Mouse (Mus musculus) hindbrain, embryonic 11.5 days (tissue): ENCODE measurements around the gene Disc1. TPM values are rescaled to one million over a fixed set of nuclear protein-coding genes. Genes with fewer than 3 reads are reported as not detected.

Source experiments
- ATAC-seq: fragments of 200-750 bp; cut with Nextera tagmentation; 2 replicates; pipeline ENCODE4 v1.8.0; 2017; ENCODE audit warnings: mild to moderate bottlenecking, moderate TSS enrichment, moderate library complexity; ENCODE audit not compliant: low FRiP score
- DNase-seq: peaks from one replicate; pipeline ENCODE4 v3.0.0-alpha.2; 2015; ENCODE audit warnings: low spot score
- H3K27ac ChIP-seq: fragments of 300-500 bp; sonication (generic); 2 replicates; pipeline ENCODE4 v1.5.1; 2014; ENCODE audit warnings: mild to moderate bottlenecking, low read depth, low read length
- H3K27me3 ChIP-seq: fragments of 300-500 bp; sonication (generic); 2 replicates; pipeline ENCODE4 v1.6.1; 2014; ENCODE audit warnings: mild to moderate bottlenecking, low read length, moderate library complexity, mixed read lengths; ENCODE audit not compliant: control insufficient read depth, insufficient read depth
- H3K36me3 ChIP-seq: fragments of 300-500 bp; sonication (generic); 2 replicates; pipeline ENCODE4 v1.6.1; 2014; ENCODE audit warnings: mild to moderate bottlenecking, low read length, moderate library complexity, mixed read lengths; ENCODE audit not compliant: control insufficient read depth, insufficient read depth
- H3K4me1 ChIP-seq: fragments of 300-500 bp; sonication (generic); replicated peaks from 2 replicates; pipeline ENCODE4 v1.6.1; 2014; ENCODE audit warnings: low read length, mixed read lengths; ENCODE audit not compliant: control insufficient read depth, insufficient read depth
- H3K4me2 ChIP-seq: fragments of 300-500 bp; sonication (generic); replicated peaks from 2 replicates; pipeline ENCODE4 v1.6.1; 2014; ENCODE audit warnings: mild to moderate bottlenecking, low read depth, low read length
- H3K4me3 ChIP-seq: fragments of 300-500 bp; sonication (generic); 2 replicates; pipeline ENCODE4 v1.5.1; 2014; ENCODE audit warnings: low read depth, low read length
- H3K9ac ChIP-seq: fragments of 300-500 bp; sonication (generic); 2 replicates; pipeline ENCODE4 v1.6.1; 2014; ENCODE audit warnings: low read depth, low read length
- H3K9me3 ChIP-seq: fragments of 300-500 bp; sonication (generic); 2 replicates; pipeline ENCODE4 v1.6.1; 2016; ENCODE audit warnings: low read length; ENCODE audit not compliant: control insufficient read depth
- WGBS: fragments of 180-500 bp; shearing (Covaris S2); extraction: QIAGEN DNeasy Blood & Tissue Kit; methylation state at CpG from one replicate; pipeline ENCODE4 v1.1.7; 2014; 5-methylcytosine and 5-hydroxymethylcytosine counted together
- polyA plus RNA-seq: library from polyadenylated mRNA; unstranded; fragments of >200 nt; fragmentation: Nextera tagmentation; extraction: Ambion mirVana; gene quantifications from 2 replicates; pipeline ENCODE4 v1.2.1, GENCODE M21; 2014

Gene Disc1
- polyA plus RNA-seq, 1 experiment from 2014 or later: 1.6 TPM

DNA sequence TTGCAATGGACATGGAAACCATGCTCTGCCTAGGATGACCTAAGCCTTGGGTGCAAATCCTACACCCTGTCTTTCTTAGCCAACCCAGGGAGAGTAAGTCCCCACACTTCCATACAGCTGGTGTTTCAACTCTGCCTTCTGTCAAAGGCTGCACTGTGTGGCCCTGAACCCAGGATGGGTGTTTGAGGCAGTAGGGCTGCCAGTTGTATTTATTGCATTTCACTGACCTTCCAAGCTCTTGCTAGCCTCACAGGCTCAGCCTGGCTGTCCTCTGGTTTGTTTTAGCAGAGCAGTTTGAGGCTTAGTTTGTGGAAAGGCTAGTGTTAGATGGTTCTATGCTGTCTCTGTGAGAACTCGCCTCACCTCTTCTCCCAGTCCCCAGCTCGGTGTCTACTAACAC is 20.6 kb downstream of the Disc1 start:
- WGBS: 88% methylated on average over 2 of the region's 2 CpGs
- Histone ChIP-seq H3K4me2 (no peak overlapping the region), H3K4me1 (no peaks in the 10 kb centered on the region), H3K9me3 (no peaks in the 10 kb centered on the region), H3K9ac (no peak overlapping the region), H3K27me3 (no peaks in the 10 kb centered on the region), H3K4me3 (no peak overlapping the region), H3K36me3 (no peaks in the 10 kb centered on the region), H3K27ac (no peak overlapping the region)
- DNase-seq (no peak), ATAC-seq (no peak)

DNA sequence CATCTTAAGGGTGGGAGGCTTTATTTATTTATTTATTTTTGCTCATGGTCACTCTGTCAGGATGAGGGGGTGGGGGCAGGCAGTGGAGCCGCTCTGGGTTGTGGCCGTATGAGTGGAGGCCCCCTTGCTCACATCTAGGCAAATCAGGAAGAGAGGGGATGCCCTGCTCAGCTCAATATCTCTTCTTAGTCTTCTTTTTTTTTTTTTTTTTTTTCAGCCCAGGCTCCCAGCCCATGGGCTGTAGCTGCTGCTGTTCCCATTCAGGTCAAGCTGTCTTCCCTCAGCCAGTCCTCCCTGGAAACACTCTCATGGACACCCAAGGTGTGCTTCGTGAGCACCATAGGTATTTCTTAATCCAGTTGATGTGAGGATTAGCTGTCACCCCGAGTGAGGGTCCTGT is 21.4 kb downstream of the Disc1 start:
- Histone ChIP-seq H3K4me3 (no peak overlapping the region), H3K27me3 (no peaks in the 10 kb centered on the region), H3K4me1 (no peaks in the 10 kb centered on the region), H3K36me3 (no peaks in the 10 kb centered on the region), H3K4me2 (no peak overlapping the region), H3K9ac (no peak overlapping the region), H3K27ac (no peak overlapping the region), H3K9me3 (no peaks in the 10 kb centered on the region)
- ATAC-seq: no peak
- 72% methylated on average over 4 of the region's 4 CpGs for WGBS
- DNase-seq: no peak

DNA sequence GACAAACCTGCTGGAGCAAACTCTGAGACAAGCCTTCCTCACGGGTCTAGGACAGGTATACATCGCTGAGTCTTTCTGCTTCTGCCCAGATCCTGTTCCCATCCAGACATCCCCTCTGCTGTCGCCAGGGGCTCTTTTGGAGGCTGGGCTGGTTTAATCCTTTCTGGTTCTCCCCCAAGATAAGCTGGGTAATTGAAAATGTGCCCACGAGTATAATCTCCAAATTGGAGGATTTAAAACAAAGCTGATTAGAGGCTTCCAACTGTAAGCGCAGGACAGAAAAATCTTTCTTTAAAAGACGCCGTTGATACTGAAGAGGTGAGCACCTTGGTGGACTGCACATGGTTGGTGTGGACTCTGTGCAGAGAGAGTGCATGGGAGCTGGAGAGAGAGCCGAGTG is 23.3 kb downstream of the Disc1 start:
- Histone ChIP-seq H3K36me3 (no peaks in the 10 kb centered on the region), H3K9me3 (no peaks in the 10 kb centered on the region), H3K4me3 (no peak overlapping the region), H3K4me2 (no peak overlapping the region), H3K9ac (no peak overlapping the region), H3K4me1 (no peaks in the 10 kb centered on the region), H3K27ac (no peak overlapping the region), H3K27me3 (no peaks in the 10 kb centered on the region)
- 83% methylated on average over 8 of the region's 8 CpGs for WGBS
- DNase-seq: no peak
- no peak for ATAC-seq

DNA sequence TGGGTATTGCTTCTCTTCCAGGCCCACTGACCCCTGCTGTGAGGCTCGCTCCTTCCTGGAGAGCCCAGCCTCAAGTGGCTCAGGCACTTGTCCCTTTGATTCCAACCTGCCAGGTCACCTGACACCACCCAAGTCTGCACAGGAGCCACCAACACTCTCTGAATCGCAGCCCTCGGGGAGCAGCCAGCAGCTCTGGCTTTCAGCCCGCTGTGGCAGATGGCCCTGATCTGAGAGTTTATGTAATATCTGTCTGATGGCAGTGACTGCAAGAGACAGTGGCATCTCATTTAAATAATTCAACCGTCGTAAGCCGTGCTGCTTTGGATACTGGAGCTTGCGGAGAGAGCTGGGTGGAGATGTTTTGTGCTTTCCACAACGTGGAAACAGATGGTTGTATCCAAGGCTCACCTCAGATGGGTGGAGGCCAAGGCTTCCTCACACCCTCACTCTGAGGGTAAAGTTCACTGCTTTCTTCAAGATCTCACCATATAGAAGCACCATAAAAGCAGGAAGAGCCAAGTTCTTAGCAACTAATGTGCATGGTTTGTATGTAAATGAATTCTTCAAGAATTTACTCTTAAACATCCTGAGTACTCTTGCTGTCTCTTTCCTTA is 24.9 kb downstream of the Disc1 start:
- no peak overlapping the region for H3K27ac ChIP-seq
- no peak for DNase-seq
- WGBS: 59% methylated on average over 9 of the region's 9 CpGs

DNA sequence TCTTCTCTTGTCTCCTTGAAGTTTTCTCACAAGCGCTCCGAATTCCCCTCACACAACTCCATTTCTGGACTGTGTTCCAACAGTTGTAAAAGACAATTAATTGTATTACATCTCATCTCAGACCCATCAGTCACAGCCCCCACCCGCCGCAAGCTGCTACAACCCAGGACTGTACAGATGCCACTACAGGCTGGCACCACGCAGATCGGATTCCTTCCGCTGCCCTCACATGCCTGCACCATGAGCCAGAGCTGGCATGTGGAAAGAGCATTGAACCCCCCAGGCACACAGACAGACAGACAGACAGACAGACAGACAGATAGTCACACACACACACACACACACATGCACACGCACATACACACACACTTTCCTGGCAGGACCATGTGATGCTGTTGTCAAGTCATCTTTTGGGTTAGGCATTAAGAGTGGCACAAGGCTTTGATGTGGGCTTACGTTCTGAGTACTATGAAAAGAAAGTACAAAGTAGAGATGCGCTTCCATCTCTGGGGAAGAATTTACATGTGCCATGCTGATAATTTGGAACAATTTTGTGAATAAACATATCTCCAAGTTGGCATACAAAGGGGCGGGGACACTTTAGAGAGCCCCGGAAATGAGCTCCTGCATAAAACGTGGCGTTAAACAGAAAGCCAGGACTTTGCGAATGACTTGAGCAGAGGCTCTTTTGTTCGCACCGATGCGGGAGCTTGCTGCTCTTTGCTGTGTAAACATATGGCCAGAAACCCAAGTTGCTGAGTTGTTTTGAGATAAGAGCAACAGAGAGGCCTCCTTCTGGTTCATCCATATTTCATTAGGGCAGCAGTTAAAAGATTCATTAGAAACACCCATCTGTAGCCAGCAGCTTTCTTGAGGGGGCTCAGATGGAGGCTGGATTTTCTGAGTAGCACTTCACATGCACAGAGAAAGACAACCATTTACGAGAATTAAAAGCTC is 26.7 kb downstream of the Disc1 start:
- Histone ChIP-seq H3K36me3 (no peaks in the 10 kb centered on the region), H3K4me1 (no peaks in the 10 kb centered on the region; the same call in 1 of the 2 replicates), H3K9me3 (no peaks in the 10 kb centered on the region), H3K4me3 (no peak overlapping the region), H3K27me3 (no peaks in the 10 kb centered on the region), H3K4me2 (no peak overlapping the region), H3K27ac (no peak overlapping the region), H3K9ac (no peak overlapping the region)
- WGBS: 75% methylated on average over 19 of the region's 19 CpGs
- ATAC-seq (no peak), DNase-seq (no peak)

More for the DNA sequence above, 24.9 kb downstream of the Disc1 start:
- Histone ChIP-seq H3K9ac (no peak overlapping the region), H3K36me3 (no peaks in the 10 kb centered on the region), H3K4me1 (no peaks in the 10 kb centered on the region; the same call in 1 of the 2 replicates), H3K27me3 (no peaks in the 10 kb centered on the region), H3K4me3 (no peak overlapping the region), H3K4me2 (no peak overlapping the region), H3K9me3 (no peaks in the 10 kb centered on the region)
- no peak for ATAC-seq

DNA sequence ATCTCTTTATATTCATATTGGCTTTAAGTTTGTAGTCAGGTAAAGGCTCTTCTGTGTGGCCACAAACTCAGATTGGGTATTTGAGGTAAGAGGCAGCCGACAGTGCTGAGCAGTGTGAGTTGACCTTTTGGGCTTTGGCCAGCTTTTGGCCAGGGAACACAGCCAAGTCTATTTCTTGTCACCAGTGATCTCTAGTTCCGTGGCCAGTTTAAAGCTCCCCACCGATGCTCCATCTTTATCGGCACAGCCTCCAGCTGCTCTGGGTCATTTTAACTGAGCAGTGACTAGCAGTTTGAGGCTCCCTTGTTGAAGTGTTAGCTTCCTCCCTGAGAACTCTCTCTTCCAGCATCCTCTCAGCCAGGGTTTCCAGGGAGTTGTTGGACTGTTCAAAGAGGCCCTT is 29.8 kb downstream of the Disc1 start:
- 78% methylated on average over 4 of the region's 4 CpGs for WGBS
- ATAC-seq: no peak

DNA sequence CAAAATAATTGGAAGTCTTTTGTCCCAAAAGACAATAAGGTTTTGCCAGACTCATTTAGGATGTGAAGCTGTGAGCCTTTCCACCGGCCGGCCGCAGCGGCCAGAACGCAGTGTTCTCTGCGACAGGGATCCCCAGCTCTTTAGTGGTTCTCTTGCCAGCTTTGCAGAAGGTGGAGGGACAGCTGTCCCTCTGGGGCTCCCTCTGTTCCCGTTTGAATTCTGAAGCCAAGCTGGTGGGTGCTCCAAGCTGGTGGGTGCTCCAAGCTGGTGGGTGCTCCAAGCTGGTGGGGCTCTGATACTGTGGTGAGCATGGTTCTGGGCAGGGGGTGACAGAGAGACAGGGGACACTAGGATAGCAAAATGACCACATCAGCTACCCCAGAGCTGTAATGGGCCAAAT is 30.5 kb downstream of the Disc1 start:
- WGBS: 79% methylated on average over 7 of the region's 7 CpGs

More for the DNA sequence above, 29.8 kb downstream of the Disc1 start:
- Histone ChIP-seq H3K4me2 (no peak overlapping the region), H3K9me3 (no peaks in the 10 kb centered on the region), H3K4me1 (no peaks in the 10 kb centered on the region; the same call in 1 of the 2 replicates), H3K36me3 (no peaks in the 10 kb centered on the region), H3K27me3 (no peaks in the 10 kb centered on the region), H3K4me3 (no peak overlapping the region), H3K27ac (peak overlapping the region; percentile 24; the same call in 1 of the 2 replicates), H3K9ac (no peak overlapping the region)
- DNase-seq: no peak

DNA sequence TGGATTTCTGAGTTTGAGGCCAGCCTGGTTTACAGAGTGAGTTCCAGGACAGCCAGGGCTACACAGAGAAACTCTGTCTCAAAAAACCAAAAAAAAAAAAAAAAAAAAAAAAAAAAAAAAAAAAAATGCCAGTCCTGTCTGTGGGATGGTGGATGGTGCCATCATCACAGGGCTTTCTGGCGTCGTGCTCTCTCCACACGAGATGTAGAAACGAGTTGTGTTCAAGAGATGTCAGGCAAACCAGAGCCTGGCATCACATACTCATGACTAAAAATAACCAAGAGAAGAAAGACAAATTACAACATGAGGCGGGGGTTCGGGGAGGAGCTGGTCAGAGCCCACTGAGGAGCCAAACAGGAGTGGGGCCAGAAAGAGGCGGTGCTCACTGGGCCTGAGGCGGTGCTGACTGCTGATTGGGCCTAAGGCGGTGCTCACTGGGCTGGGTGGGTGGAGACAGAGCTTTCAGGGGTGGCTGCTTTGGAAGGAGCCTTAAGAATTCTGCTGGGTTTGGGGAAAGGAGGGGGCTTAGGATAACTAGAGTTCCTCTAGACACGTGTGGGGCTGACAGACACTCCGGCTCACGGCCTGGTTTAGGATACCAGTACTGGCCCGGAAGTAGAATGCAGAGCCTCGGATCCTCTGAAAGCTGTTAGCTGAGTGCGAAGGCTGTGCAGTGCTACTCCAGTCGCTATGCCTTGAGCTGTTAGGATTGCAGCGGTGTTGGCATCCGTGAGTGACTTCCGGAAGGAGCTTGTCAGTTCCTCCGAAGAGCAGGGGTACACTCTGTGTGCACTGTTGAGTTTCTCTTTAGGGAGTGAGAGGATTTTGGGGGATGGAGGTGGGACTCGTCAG is 37.1 kb downstream of the Disc1 start:
- H3K9me3 ChIP-seq: no peaks in the 10 kb centered on the region
- no peak overlapping the region for H3K4me3 ChIP-seq
- WGBS: 72% methylated on average over 21 of the region's 21 CpGs
- no peak for ATAC-seq
- no peaks in the 10 kb centered on the region for H3K4me1 ChIP-seq
- no peak overlapping the region for H3K27ac ChIP-seq
- no peaks in the 10 kb centered on the region for H3K27me3 ChIP-seq
- DNase-seq: no peak
- no peaks in the 10 kb centered on the region for H3K36me3 ChIP-seq
- H3K4me2 ChIP-seq: no peak overlapping the region
- no peak overlapping the region for H3K9ac ChIP-seq

More for the DNA sequence above, 30.5 kb downstream of the Disc1 start:
- no peak overlapping the region for H3K9ac ChIP-seq
- H3K9me3 ChIP-seq: no peaks in the 10 kb centered on the region
- no peaks in the 10 kb centered on the region for H3K27me3 ChIP-seq
- no peak overlapping the region for H3K4me2 ChIP-seq
- no peaks in the 10 kb centered on the region for H3K36me3 ChIP-seq
- no peak overlapping the region for H3K4me3 ChIP-seq
- DNase-seq (no peak), ATAC-seq (no peak)
- H3K27ac ChIP-seq: no peak overlapping the region
- H3K4me1 ChIP-seq: no peaks in the 10 kb centered on the region; the same call in 1 of the 2 replicates
